Mouse (Mus musculus): ENCODE measurements at regions not wholly inside any gene's neighbourhood (a gene's known extent, or its start where the extent isn't known, plus 50 kb on each side); places are given as distances from the start of the nearest gene placed in this dataset.

DNA sequence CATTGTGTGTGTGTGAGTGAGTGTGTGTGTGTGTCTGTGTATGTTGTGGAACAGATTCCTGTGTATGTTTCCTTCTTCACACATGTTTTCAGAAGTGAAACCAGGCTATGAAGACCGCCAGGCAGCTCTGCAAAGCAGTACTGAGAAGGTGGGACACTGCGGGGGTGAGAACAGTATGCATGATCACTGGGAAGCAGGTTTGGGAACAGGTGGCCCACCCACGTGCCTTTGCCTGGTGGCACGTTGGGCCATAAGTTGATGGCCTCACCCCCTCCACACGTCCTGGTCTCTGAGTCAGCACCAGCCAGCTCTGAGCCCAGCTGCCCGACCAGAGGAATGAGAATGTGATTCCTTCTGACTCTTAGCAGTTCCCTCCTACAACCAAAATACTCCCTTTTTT lies 89.2 kb upstream of the Rasgrp1 start:
- H3K27me3 ChIP-seq (ENCODE audit: control insufficient read depth, insufficient read depth, low read length): no peaks in the 10 kb centered on the region
- 47% methylated on average over 6 of the region's 6 CpGs for WGBS
- H3K4me3 ChIP-seq (ENCODE audit: low read depth, low read length): no peak overlapping the region
- no peak overlapping the region for H3K27ac ChIP-seq (replicated peaks)
- DNase-seq (ENCODE audit: low spot score) (no peak), ATAC-seq (ENCODE audit: low FRiP score, low TSS enrichment) (no peak)
- TF ChIP-seq EP300 (optimal IDR thresholded peaks at IDR 0.05) (no peak), CTCF (IDR thresholded peaks at IDR 0.05; ENCODE audit: low read depth) (no peak)
- H3K4me1 ChIP-seq (replicated peaks; ENCODE audit: control insufficient read depth, insufficient read depth): no peaks in the 10 kb centered on the region
- H3K9me3 ChIP-seq (ENCODE audit: control insufficient read depth, low read length): no peaks in the 10 kb centered on the region
- no peaks in the 10 kb centered on the region for H3K36me3 ChIP-seq (ENCODE audit: control insufficient read depth, insufficient read depth, low read length)
- no peak overlapping the region for H3K9ac ChIP-seq (ENCODE audit: low read length)
- no peak overlapping the region for H3K4me2 ChIP-seq (replicated peaks; ENCODE audit: low read depth)

DNA sequence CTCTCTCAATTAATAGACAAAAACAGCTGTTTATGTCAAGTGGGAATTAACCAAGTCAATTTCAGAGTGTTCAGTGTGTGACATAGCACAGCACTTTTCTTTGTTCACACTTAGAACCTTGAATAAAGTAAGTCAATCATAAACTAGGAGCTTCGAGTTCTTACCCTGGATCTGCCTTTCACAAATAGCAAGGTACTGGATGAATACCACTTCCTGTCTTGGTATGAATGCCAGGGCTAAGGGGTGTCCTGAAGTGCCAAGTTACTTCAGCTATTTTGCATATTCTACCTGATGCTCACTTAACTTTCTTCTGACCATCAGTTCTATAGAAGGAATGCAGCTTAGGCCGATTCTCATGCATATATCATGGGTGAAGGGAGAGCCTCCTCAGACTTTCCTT lies 90.1 kb upstream of the Rasgrp1 start:
- no peaks in the 10 kb centered on the region for H3K36me3 ChIP-seq (ENCODE audit: control insufficient read depth, insufficient read depth, low read length)
- no peak overlapping the region for H3K4me3 ChIP-seq (ENCODE audit: low read depth, low read length)
- no peaks in the 10 kb centered on the region for H3K27me3 ChIP-seq (ENCODE audit: control insufficient read depth, insufficient read depth, low read length)
- no peaks in the 10 kb centered on the region for H3K9me3 ChIP-seq (ENCODE audit: control insufficient read depth, low read length)
- ATAC-seq (ENCODE audit: low FRiP score, low TSS enrichment) (no peak), DNase-seq (ENCODE audit: low spot score) (no peak)
- no peak overlapping the region for H3K27ac ChIP-seq (replicated peaks)
- no peak overlapping the region for H3K4me2 ChIP-seq (replicated peaks; ENCODE audit: low read depth)
- WGBS: 75% methylated on average over 2 of the region's 2 CpGs
- H3K9ac ChIP-seq (ENCODE audit: low read length): no peak overlapping the region
- H3K4me1 ChIP-seq (replicated peaks; ENCODE audit: control insufficient read depth, insufficient read depth): no peaks in the 10 kb centered on the region
- TF ChIP-seq CTCF (IDR thresholded peaks at IDR 0.05; ENCODE audit: low read depth): no peak
- no peak for TF ChIP-seq EP300 (optimal IDR thresholded peaks at IDR 0.05)

- no peaks in the 10 kb centered on the region for H3K9me3 ChIP-seq (ENCODE audit: control insufficient read depth, low read length)
- 75% methylated on average over 2 of the region's 2 CpGs for WGBS
Measured at GRCm38 (mm10) chr2:117433482-117433881, 90.7 kb upstream of the Rasgrp1 start.

GRCm38 (mm10) chr2:117438079-117438478 lies 95.3 kb upstream of the Rasgrp1 start:
- H3K27ac ChIP-seq (replicated peaks): no peak overlapping the region
- no peak overlapping the region for H3K9ac ChIP-seq (ENCODE audit: low read length)
- H3K4me3 ChIP-seq (ENCODE audit: low read depth, low read length): no peak overlapping the region
- TF ChIP-seq EP300 (optimal IDR thresholded peaks at IDR 0.05) (no peak), CTCF (IDR thresholded peaks at IDR 0.05; ENCODE audit: low read depth) (peak; percentile 39)
- H3K9me3 ChIP-seq (ENCODE audit: control insufficient read depth, low read length): no peaks in the 10 kb centered on the region
- H3K36me3 ChIP-seq (ENCODE audit: control insufficient read depth, insufficient read depth, low read length): no peaks in the 10 kb centered on the region
- DNase-seq (ENCODE audit: low spot score): no peak
- no peaks in the 10 kb centered on the region for H3K4me1 ChIP-seq (replicated peaks; ENCODE audit: control insufficient read depth, insufficient read depth)
- no peak overlapping the region for H3K4me2 ChIP-seq (replicated peaks; ENCODE audit: low read depth)
- WGBS: 87% methylated on average over 12 of the region's 12 CpGs
- ATAC-seq (ENCODE audit: low FRiP score, low TSS enrichment): no peak
- no peaks in the 10 kb centered on the region for H3K27me3 ChIP-seq (ENCODE audit: control insufficient read depth, insufficient read depth, low read length)

More at GRCm38 (mm10) chr2:117433482-117433881, 90.7 kb upstream of the Rasgrp1 start:
- DNase-seq (ENCODE audit: low spot score): no peak
- Histone ChIP-seq H3K4me1 (replicated peaks; ENCODE audit: control insufficient read depth, insufficient read depth) (no peaks in the 10 kb centered on the region), H3K4me2 (replicated peaks; ENCODE audit: low read depth) (no peak overlapping the region), H3K27me3 (ENCODE audit: control insufficient read depth, insufficient read depth, low read length) (no peaks in the 10 kb centered on the region), H3K9ac (ENCODE audit: low read length) (no peak overlapping the region), H3K4me3 (ENCODE audit: low read depth, low read length) (no peak overlapping the region), H3K36me3 (ENCODE audit: control insufficient read depth, insufficient read depth, low read length) (no peaks in the 10 kb centered on the region), H3K27ac (replicated peaks) (no peak overlapping the region)
- ATAC-seq (ENCODE audit: low FRiP score, low TSS enrichment): no peak
- no peak for TF ChIP-seq EP300 (optimal IDR thresholded peaks at IDR 0.05)
- TF ChIP-seq CTCF (IDR thresholded peaks at IDR 0.05; ENCODE audit: low read depth): no peak

GRCm38 (mm10) chr2:117438586-117439371 lies 96.0 kb upstream of the Rasgrp1 start:
- peak; percentile 70 for DNase-seq (ENCODE audit: low spot score)
- Histone ChIP-seq H3K9me3 (ENCODE audit: control insufficient read depth, low read length) (no peaks in the 10 kb centered on the region), H3K27me3 (ENCODE audit: control insufficient read depth, insufficient read depth, low read length) (no peaks in the 10 kb centered on the region), H3K4me3 (ENCODE audit: low read depth, low read length) (no peak overlapping the region), H3K4me1 (replicated peaks; ENCODE audit: control insufficient read depth, insufficient read depth) (no peaks in the 10 kb centered on the region), H3K27ac (replicated peaks) (no peak overlapping the region), H3K9ac (ENCODE audit: low read length) (no peak overlapping the region), H3K36me3 (ENCODE audit: control insufficient read depth, insufficient read depth, low read length) (no peaks in the 10 kb centered on the region), H3K4me2 (replicated peaks; ENCODE audit: low read depth) (no peak overlapping the region)
- peak; percentile 99 for TF ChIP-seq CTCF (IDR thresholded peaks at IDR 0.05; ENCODE audit: low read depth)
- no peak for TF ChIP-seq EP300 (optimal IDR thresholded peaks at IDR 0.05)
- 64% methylated on average over 8 of the region's 8 CpGs for WGBS
- ATAC-seq (ENCODE audit: low FRiP score, low TSS enrichment): peak; percentile 77

DNA sequence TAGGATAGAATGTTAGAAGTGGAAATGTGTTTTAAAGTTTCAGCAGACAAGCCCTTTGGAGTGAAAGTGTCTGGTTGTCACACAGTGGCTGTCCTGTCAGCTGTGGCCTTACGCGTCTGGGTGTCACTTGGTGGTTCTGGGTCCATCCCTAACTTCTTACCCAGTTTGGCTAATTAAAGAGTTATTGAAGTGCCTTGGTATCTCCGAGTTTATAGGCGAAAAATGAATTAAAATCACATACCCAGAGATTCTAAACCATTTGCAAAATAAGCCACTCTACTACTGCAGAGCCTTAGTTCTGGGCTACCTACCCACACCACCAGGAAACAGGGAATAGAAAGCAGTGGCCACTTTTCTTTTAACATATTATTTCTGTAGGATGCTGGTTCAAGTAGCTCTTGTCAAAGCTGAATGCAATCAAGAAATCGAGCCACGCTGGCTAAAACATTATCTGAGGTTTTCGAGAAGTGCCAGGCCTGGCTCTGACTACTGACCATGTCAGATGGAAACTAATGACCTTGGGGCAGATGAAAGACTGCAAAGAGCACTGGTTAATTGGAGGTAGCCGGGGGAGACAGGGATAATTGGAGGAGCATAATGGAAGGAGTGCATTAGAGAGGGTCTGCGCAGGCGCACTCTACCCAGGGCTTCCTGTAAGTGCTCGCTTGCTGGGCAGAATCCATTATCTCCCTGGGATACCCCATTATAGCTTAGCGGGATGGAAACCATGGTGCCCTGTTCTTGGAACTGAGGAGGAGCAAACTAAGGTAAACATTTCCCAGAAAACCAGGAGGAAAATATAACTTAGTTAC lies 96.8 kb upstream of the Rasgrp1 start:
- H3K36me3 ChIP-seq (ENCODE audit: control insufficient read depth, insufficient read depth, low read length): no peaks in the 10 kb centered on the region
- ATAC-seq (ENCODE audit: low FRiP score, low TSS enrichment) (0 out of 2 replicates have a peak, but pooled peaks have one; percentile 8), DNase-seq (ENCODE audit: low spot score) (no peak)
- WGBS: 63% methylated on average over 12 of the region's 12 CpGs
- TF ChIP-seq EP300 (optimal IDR thresholded peaks at IDR 0.05) (no peak), CTCF (IDR thresholded peaks at IDR 0.05; ENCODE audit: low read depth) (no peak)
- H3K9me3 ChIP-seq (ENCODE audit: control insufficient read depth, low read length): no peaks in the 10 kb centered on the region
- no peak overlapping the region for H3K9ac ChIP-seq (ENCODE audit: low read length)
- no peaks in the 10 kb centered on the region for H3K27me3 ChIP-seq (ENCODE audit: control insufficient read depth, insufficient read depth, low read length)
- no peak overlapping the region for H3K4me2 ChIP-seq (replicated peaks; ENCODE audit: low read depth)
- no peak overlapping the region for H3K27ac ChIP-seq (replicated peaks)
- H3K4me3 ChIP-seq (ENCODE audit: low read depth, low read length): no peak overlapping the region
- H3K4me1 ChIP-seq (replicated peaks; ENCODE audit: control insufficient read depth, insufficient read depth): no peaks in the 10 kb centered on the region

All from stomach, postnatal 0 days (tissue).